Mouse (Mus musculus) thymus, adult 2 months (tissue): ENCODE data around the gene Bak1.

ENCODE experiments used
- CTCF ChIP-seq: fragments of 200-500 bp; IDR thresholded peaks from 2 replicates; pipeline ENCODE4 v1.5.1; 2012; ENCODE audit warnings: mild to moderate bottlenecking, control low read depth, low read length, moderate library complexity, borderline replicate concordance; ENCODE audit not compliant: control insufficient read depth, poor library complexity, insufficient read depth; ENCODE audit errors: extremely low read depth
- POLR2A ChIP-seq: fragments of 200-500 bp; IDR thresholded peaks from 2 replicates; pipeline ENCODE4 v1.6.1; 2012; ENCODE audit warnings: mild to moderate bottlenecking, low read length, control low read depth, moderate library complexity; ENCODE audit not compliant: control insufficient read depth, poor library complexity, insufficient read depth; ENCODE audit errors: extremely low read depth

GRCm38 (mm10) chr17:27073126-27073525 lies 44.3 kb upstream of the Bak1 start:
- TF ChIP-seq POLR2A (no peak), CTCF (no peak)
